Mouse (Mus musculus): ENCODE results near the gene Snf8.

GRCm38 (mm10) chr11:96004793-96005402, 29.8 kb upstream of the Snf8 start:
- TF ChIP-seq POLR2A (IDR thresholded peaks at IDR 0.05; ENCODE audit: borderline replicate concordance, low read depth, low read length) (no peak), CTCF (IDR thresholded peaks at IDR 0.05; ENCODE audit: low read depth, low read length) (no peak)
